Mouse (Mus musculus) ovary, postnatal 10 days (tissue): ENCODE results near the gene Tmeff2.

ENCODE experiments used
- DNase-seq: peaks from one replicate; pipeline ENCODE4 v3.0.0; 2022; ENCODE audit warnings: low spot score

The Tmeff2 gene

DNA sequence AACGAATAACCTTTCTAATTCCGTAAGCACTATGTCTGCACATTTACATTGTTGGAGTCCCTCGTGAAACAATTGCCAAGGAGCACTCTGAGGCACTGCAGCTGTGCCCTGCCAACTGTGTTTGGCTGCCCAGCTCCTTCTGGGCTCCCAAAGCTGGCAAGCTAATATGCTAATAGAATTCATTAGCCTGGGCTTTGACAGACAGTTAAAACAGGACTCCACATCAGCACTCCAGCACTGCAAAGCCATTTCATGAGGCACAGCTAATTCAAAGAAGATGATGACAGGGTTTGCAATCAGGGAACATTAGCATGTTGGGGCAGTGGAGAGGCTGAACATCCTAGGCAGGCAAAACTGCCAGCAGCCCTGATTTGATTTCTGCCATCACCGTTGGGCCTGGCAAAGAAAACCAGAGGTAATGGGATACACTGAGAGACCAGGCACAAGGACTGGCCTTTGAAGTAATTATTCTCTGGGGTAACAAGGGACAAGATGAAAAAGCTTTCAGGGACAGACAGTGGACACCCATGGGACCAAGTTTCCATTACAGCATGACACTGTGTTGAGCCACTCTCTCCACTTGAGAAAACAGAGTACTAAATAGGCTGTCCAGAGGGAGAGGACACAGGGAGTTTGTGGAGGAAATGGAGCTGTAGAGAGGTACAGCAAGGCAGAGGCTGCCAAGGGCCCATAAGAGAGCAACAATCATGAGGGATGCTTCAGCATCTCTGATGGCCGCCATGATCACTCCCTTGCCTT is 316.0 kb downstream of the Tmeff2 start:
- DNase-seq = no peak

DNA sequence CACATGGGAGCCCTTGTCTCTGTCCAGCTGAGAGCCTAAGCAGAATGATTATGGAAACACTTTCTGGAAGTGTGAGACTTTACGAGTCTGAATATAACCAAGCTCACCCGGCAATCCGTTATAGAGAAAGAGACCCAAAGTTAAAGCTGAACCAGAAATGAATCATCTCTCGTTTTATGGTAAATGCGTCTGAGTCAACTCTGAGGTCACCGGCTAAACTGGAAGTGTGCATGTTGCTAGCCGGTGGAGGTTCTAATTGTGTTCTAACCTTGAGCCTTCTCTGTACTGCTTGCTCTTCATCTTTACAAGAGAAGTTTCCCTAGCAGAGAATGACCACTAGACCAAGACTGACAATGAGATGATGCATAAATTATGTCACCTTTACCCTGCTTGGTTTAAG is 316.8 kb downstream of the Tmeff2 start:
- no peak for DNase-seq

DNA sequence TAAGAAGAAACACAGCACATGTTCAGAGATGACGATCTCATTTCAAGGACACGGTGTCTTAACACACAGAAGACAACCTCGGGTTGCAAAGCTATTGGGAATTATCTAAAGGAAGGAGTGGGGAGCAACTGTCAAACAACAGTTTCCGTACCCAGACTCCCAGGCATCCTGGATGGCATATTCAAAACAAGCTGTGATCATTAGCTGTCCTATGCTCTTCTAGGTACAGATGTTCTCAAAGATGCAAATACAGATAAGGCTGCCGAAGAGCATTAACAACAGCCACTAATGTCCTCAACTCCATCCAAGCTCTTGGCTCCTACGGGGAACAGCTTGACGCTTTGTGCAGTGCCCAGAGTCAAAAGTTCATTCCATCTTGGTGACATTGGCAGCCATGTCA is 324.7 kb downstream of the Tmeff2 start:
- DNase-seq = no peak
